Mouse (Mus musculus) liver, embryonic 11.5 days (tissue): ENCODE measurements around the gene Hcn2. TPM values are rescaled to one million over a fixed set of nuclear protein-coding genes. Genes with fewer than 3 reads are reported as not detected.

Experiments
- ATAC-seq: fragments of 200-750 bp; cut with Nextera tagmentation; replicated peaks from 2 replicates; pipeline ENCODE4 v1.8.0; 2017; ENCODE audit warnings: moderate number of reproducible peaks, mild to moderate bottlenecking, moderate TSS enrichment, moderate library complexity; ENCODE audit not compliant: low FRiP score
- DNase-seq: peaks from one replicate; pipeline ENCODE4 v3.0.0-alpha.2; 2017; ENCODE audit warnings: low spot score
- H3K27ac ChIP-seq: fragments of 300-500 bp; sonication (generic); 2 replicates; pipeline ENCODE4 v1.5.1; 2014; ENCODE audit warnings: mild to moderate bottlenecking, low read depth, low read length, control low read depth
- H3K27me3 ChIP-seq: fragments of 300-500 bp; sonication (generic); replicated peaks from 2 replicates; pipeline ENCODE4 v1.6.1; 2014; ENCODE audit warnings: low read length, mixed read lengths; ENCODE audit not compliant: control insufficient read depth, insufficient read depth
- H3K36me3 ChIP-seq: fragments of 300-500 bp; sonication (generic); 2 replicates; pipeline ENCODE4 v1.6.1; 2014; ENCODE audit warnings: mild to moderate bottlenecking, low read length, moderate library complexity, mixed read lengths; ENCODE audit not compliant: control insufficient read depth, insufficient read depth
- H3K4me1 ChIP-seq: fragments of 300-500 bp; sonication (generic); replicated peaks from 2 replicates; pipeline ENCODE4 v1.6.1; 2014; ENCODE audit warnings: low read length, mixed read lengths; ENCODE audit not compliant: control insufficient read depth, insufficient read depth
- H3K4me2 ChIP-seq: fragments of 300-500 bp; sonication (generic); 2 replicates; pipeline ENCODE4 v1.6.1; 2014; ENCODE audit warnings: mild to moderate bottlenecking, control low read depth, moderate library complexity
- H3K4me3 ChIP-seq: fragments of 300-500 bp; sonication (generic); 2 replicates; pipeline ENCODE4 v1.5.1; 2014; ENCODE audit warnings: low read depth, low read length, control low read depth
- H3K9ac ChIP-seq: fragments of 300-500 bp; sonication (generic); 2 replicates; pipeline ENCODE4 v1.6.1; 2014; ENCODE audit warnings: low read depth, low read length, control low read depth
- H3K9me3 ChIP-seq: fragments of 300-500 bp; sonication (generic); 2 replicates; pipeline ENCODE4 v1.6.1; 2016; ENCODE audit warnings: low read length, inconsistent platforms, mixed read lengths; ENCODE audit not compliant: control insufficient read depth
- WGBS: fragments of 180-500 bp; shearing (Covaris S2); extraction: QIAGEN DNeasy Blood & Tissue Kit; methylation state at CpG from one replicate; pipeline ENCODE4 v1.1.7; 2014; 5-methylcytosine and 5-hydroxymethylcytosine counted together
- polyA plus RNA-seq: library from polyadenylated mRNA; unstranded; fragments of >200 nt; fragmentation: Nextera tagmentation; extraction: Ambion mirVana; gene quantifications from 2 replicates; pipeline ENCODE4 v1.2.1, GENCODE M21; 2014

Gene Hcn2
- polyA plus RNA-seq, 1 experiment from 2014 or later = not detected

- Histone ChIP-seq H3K27me3 (no peaks in the 10 kb centered on the region), H3K4me1 (peaks cover 40% of the 10 kb centered on the region), H3K9me3 (no peaks in the 10 kb centered on the region), H3K4me3 (peak overlapping the region; percentile 95), H3K36me3 (peaks cover 14% of the 10 kb centered on the region; the same call in 1 of the 2 replicates), H3K4me2 (peak overlapping the region; percentile 82), H3K9ac (peak overlapping the region; percentile 60), H3K27ac (peak overlapping the region; percentile 61; the same call in 1 of the 2 replicates)
- 72% methylated on average over 10 of the region's 10 CpGs for WGBS
- DNase-seq (no peak), ATAC-seq (no peak)
Observed at GRCm38 (mm10) chr10:79703541-79703940, 12.9 kb upstream of the Hcn2 start.

DNA sequence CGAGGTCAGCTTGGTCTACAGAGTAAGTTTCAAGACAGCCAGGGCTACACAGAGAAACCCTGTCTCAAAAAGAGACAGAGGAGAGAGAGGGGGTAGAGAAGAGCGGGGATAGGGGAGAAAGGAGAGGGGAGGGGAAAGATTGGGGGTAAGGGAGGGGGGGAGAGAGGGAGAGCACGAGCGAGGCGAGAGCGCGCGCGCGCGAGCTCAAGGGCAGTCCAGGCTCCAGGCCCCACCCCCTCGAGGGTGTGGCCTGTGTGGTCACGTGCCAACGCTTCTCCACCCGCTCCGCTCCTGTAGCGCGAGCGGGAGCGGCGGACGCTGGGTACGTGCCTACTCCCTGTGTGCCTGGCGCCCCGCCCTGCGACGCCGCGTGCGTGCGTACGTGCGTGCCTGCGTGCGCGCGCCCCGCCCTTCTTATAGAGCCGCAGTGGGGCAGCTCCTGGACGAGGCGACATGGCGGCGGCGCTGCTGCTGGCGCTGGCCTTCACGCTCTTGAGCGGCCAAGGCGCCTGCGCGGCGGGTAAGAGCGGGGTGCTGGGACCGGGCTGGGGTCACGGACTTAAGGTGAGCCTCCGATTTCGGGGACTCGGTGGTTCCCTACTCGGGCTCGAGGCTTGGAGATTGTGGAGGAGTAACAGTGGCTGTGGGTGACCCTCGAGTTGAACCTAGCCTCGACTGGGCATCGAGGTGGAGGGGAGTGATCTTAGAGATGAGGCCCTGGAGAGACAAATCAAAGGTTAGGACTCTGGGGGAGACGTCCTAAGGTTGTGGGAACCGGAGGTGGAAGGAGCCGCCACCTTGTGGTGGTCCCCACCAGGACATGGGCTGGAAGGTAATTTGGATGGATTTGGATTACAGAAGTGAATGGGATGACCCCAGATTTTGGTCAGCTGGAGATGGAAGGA is 12.1 kb upstream of the Hcn2 start, which contains the start of gene Bsg:
Bsg (plus strand) TSS at position 427 of the 905 bp plus-strand sequence.
- DNase-seq (peak; percentile 99), ATAC-seq (peak; percentile 90)
- Histone ChIP-seq H3K4me1 (peaks cover 47% of the 10 kb centered on the region), H3K27ac (peak within 1 kb of the TSS; percentile 92), H3K36me3 (peaks cover 20% of the 10 kb centered on the region; the same call in 1 of the 2 replicates), H3K9me3 (no peaks in the 10 kb centered on the region), H3K4me3 (peak within 1 kb of the TSS; percentile 95), H3K27me3 (no peaks in the 10 kb centered on the region), H3K4me2 (peak within 1 kb of the TSS; percentile 82), H3K9ac (peak within 1 kb of the TSS; percentile 98)
- WGBS = under 1% methylated on average over 65 of the region's 65 CpGs

GRCm38 (mm10) chr10:79704970-79705360 is 11.5 kb upstream of the Hcn2 start:
- Histone ChIP-seq H3K9me3 (no peaks in the 10 kb centered on the region), H3K4me1 (peaks cover 52% of the 10 kb centered on the region), H3K4me3 (peak overlapping the region; percentile 95), H3K27ac (peak overlapping the region; percentile 92), H3K9ac (peak overlapping the region; percentile 98), H3K4me2 (peak overlapping the region; percentile 82), H3K36me3 (peaks cover 27% of the 10 kb centered on the region), H3K27me3 (no peaks in the 10 kb centered on the region)
- ATAC-seq (no peak), DNase-seq (no peak)
- WGBS = 1% methylated on average over 10 of the region's 10 CpGs

DNA sequence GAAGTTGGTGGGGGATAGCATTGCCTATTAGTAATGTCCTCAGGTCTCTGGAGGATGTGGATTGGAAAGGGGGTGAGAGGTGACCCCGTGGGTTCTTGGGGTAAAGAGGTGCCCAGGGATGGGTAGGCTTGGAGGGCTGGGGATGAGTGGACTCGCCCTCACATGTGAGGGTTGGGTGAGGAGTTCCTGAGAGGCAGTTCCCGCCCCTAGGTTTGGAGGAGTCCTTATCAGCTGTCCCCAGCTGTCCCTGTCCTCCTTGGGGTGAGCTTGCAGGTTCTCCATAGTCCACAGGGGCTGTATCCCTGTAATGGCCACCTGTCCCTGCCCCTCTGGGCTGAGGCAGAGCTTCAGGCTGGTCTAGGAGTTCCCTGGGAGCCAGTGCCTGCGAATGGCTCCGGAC is 10.5 kb upstream of the Hcn2 start:
- H3K4me1 ChIP-seq = peaks cover 48% of the 10 kb centered on the region
- H3K4me2 ChIP-seq = peak overlapping the region; percentile 82
- peak overlapping the region; percentile 98 for H3K9ac ChIP-seq
- ATAC-seq = peak; percentile 78
- peak; percentile 63 for DNase-seq
- WGBS = 52% methylated on average over 5 of the region's 5 CpGs
- H3K27ac ChIP-seq = peak overlapping the region; percentile 92
- H3K9me3 ChIP-seq = no peaks in the 10 kb centered on the region
- no peaks in the 10 kb centered on the region for H3K27me3 ChIP-seq
- peaks cover 37% of the 10 kb centered on the region for H3K36me3 ChIP-seq
- peak overlapping the region; percentile 95 for H3K4me3 ChIP-seq

- Histone ChIP-seq H3K4me2 (peak overlapping the region; percentile 82), H3K4me1 (peaks cover 44% of the 10 kb centered on the region), H3K36me3 (peaks cover 43% of the 10 kb centered on the region), H3K27ac (peak overlapping the region; percentile 92), H3K27me3 (no peaks in the 10 kb centered on the region), H3K9ac (peak overlapping the region; percentile 98), H3K9me3 (no peaks in the 10 kb centered on the region), H3K4me3 (peak overlapping the region; percentile 95)
- DNase-seq (no peak), ATAC-seq (no peak)
- WGBS = 65% methylated on average over 5 of the region's 5 CpGs
Observed at GRCm38 (mm10) chr10:79706406-79707094, 9.9 kb upstream of the Hcn2 start.

DNA sequence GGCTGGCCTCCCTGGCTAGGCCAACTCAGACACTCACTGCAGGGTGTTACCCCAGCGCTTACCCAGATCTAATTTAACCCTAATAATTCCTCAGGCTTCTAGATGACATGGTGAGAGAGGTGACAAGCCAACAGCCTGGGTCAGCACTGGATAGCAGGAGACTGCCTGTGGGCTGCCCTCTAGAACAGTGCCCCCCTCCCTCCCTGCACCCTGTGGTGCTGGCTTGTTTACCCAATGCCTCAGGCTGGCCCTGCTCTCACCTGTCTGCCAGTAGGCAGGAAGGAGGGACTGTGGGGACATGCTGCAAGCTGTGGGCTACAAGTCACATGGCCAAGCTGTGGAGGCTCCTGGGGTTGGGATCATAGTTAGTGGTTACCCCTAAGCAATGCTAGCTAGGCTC is 9.3 kb upstream of the Hcn2 start:
- H3K36me3 ChIP-seq = peaks cover 48% of the 10 kb centered on the region
- peaks cover 44% of the 10 kb centered on the region for H3K4me1 ChIP-seq
- H3K4me3 ChIP-seq = peak overlapping the region; percentile 95
- ATAC-seq = no peak
- peak overlapping the region; percentile 82 for H3K4me2 ChIP-seq
- H3K27ac ChIP-seq = peak overlapping the region; percentile 92
- no peaks in the 10 kb centered on the region for H3K9me3 ChIP-seq
- 68% methylated on average over 1 of the region's 1 CpGs for WGBS
- peak overlapping the region; percentile 98 for H3K9ac ChIP-seq
- DNase-seq = no peak
- no peaks in the 10 kb centered on the region for H3K27me3 ChIP-seq

GRCm38 (mm10) chr10:79707759-79708158 is 8.7 kb upstream of the Hcn2 start:
- WGBS = 65% methylated on average over 4 of the region's 4 CpGs
- H3K4me2 ChIP-seq = peak overlapping the region; percentile 82; the same call in 1 of the 2 replicates
- H3K9ac ChIP-seq = peak overlapping the region; percentile 98
- H3K4me3 ChIP-seq = peak overlapping the region; percentile 95
- peaks cover 48% of the 10 kb centered on the region for H3K36me3 ChIP-seq
- H3K27me3 ChIP-seq = no peaks in the 10 kb centered on the region
- H3K4me1 ChIP-seq = peaks cover 48% of the 10 kb centered on the region
- H3K27ac ChIP-seq = no peak overlapping the region
- DNase-seq (no peak), ATAC-seq (no peak)
- H3K9me3 ChIP-seq = no peaks in the 10 kb centered on the region

- WGBS = 91% methylated on average over 21 of the region's 21 CpGs
- Histone ChIP-seq H3K9ac (no peak overlapping the region), H3K9me3 (no peaks in the 10 kb centered on the region), H3K4me1 (peaks cover 52% of the 10 kb centered on the region), H3K27me3 (no peaks in the 10 kb centered on the region), H3K27ac (no peak overlapping the region), H3K4me3 (peak overlapping the region; percentile 19; the same call in 1 of the 2 replicates), H3K36me3 (peaks cover 48% of the 10 kb centered on the region), H3K4me2 (0 out of 2 replicates have a peak overlapping the region, but pooled peaks have one; percentile 30)
- no peak for DNase-seq
- ATAC-seq = no peak
Observed at GRCm38 (mm10) chr10:79708668-79709067, 7.8 kb upstream of the Hcn2 start.
